Mouse (Mus musculus) thymus, postnatal 10 days (tissue): Measurements from ENCODE around the gene Ssbp4.
A peak's percentile ranks its signal among the peaks of the same experiment; 100 is the strongest.

Experiments
- DNase-seq, 2 experiments: peaks; one replicate each; pipeline ENCODE4 v3.0.0; 2021; ENCODE audit warnings: low spot score in 2 of 2

Gene Ssbp4

GRCm38 (mm10) chr8:70608749-70609367 lies at the start of gene Ssbp4:
Gene Ssbp4, minus strand, starts transcription at chr8:70608872.
- no peak for DNase-seq

- no peak for DNase-seq
These were observed 49.1 kb upstream of the Ssbp4 start for GRCm38 (mm10) chr8:70657739-70658138.

GRCm38 (mm10) chr8:70657214-70657613 lies 48.5 kb upstream of the Ssbp4 start:
- no peak for DNase-seq

- DNase-seq: no peak
These were observed 47.6 kb upstream of the Ssbp4 start for GRCm38 (mm10) chr8:70656193-70656790.

DNA sequence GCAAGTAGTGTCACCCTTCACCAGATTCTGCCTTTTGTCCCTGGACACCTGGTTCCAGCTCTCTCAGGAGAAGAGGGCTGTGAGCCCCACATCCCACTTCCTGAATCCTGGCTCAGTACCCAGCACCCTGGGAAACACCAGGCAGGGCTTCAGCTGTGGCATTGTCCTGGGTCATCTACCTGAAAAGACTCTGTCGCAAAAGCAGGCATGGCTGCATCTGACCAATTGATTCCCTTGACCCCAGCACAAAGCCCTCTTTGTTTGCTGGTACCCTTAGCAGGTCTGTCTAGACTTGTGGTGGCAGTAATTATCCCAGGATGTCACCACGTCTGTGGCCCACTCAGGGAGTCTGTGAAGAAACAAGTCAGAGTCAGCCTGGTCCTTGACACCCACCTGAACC lies 46.8 kb upstream of the Ssbp4 start:
- no peak for DNase-seq

GRCm38 (mm10) chr8:70654121-70654520 lies 45.4 kb upstream of the Ssbp4 start:
- no peak for DNase-seq

DNA sequence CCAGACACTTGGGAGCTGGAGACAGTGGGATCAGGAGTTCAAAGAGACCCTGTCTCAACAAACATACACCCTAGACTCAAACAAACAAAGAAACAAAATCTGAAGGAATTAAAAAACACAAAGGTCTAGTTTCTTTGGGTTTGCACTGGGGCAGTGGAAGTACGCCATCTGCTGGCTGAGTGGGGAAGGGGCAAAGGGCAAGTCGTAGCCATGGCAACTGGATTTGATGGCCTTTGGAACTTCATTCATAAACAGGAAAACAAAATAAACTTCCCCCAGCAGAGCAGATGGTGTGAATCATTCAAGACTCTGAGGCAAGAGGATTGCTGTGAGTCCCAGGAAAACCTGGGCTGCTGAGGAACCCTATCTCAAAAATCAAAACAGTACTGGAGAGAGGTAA lies 44.6 kb upstream of the Ssbp4 start:
- peak in 1 of 2 experiments; percentile 60 for DNase-seq

DNA sequence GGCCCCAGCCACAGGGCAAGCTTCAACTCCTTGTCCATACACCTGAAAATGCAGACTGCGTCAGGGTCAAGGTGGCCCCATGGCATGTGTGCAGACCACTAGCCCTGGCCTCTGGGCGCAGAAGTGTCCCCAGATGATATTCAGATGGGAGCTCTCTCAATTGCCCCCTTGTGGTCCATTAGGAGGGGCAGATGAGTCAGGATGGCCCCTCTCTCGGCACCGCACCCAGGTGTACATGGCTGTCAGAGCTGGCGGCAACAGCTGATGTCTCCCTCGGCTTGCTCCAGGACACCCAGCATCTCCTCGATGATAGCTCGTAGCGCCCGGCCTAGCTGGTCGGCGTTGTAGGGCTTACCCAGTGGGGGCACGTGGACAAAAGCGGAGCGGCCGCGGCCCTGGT lies 41.7 kb upstream of the Ssbp4 start:
- no peak for DNase-seq

DNA sequence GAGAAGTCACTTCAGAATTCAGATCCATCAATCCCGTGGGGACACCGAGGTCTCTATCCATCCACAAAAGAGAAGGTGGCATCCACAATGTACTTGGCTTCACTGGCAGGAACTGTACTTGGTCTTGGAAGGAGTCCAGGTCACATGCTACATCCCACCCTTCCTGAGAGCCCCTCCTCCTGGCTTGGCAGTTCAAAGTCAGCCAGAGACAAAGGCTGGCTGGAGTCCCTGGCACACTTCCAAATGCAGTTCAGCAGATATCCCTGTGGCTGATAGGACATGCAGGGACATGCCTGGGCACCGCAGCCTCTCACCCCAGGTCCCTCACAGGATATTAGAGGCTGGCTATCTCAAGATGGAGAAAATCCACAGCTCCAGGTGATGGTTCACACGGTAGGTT lies 40.7 kb upstream of the Ssbp4 start:
- DNase-seq: no peak

DNA sequence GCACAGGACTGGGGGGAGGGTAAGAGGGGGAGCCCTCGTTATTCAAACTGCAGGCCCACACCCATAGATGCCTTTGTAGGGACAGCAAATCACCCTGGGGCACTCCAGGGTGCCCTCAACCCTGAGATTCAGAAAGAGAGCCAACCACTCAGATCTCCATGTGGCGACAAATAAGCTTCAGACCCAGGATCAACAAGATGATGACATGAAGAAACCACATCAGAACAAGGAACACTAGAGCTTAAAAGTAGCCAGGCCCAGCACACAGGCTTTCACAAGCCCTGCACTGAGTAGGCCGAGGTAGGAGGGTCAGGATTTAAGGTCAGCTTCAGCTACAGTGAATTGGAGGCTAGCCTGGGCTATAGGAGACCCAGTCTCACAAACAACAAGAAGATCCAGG lies 40.2 kb upstream of the Ssbp4 start:
- DNase-seq: no peak

DNA sequence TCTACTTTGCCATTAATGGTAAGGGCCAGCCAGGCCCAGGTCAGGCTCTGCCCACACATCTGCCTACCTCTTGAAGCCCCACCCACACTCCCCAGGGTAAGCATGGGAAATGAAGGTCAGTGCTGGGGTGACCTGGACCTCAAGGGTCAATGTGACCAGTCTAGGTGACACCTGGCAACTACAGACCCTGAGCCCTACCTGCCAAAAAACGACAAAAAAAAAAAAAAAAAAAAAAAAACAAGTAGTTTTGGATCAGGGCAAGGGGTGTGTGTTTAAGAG lies 39.4 kb upstream of the Ssbp4 start:
- DNase-seq: no peak

DNA sequence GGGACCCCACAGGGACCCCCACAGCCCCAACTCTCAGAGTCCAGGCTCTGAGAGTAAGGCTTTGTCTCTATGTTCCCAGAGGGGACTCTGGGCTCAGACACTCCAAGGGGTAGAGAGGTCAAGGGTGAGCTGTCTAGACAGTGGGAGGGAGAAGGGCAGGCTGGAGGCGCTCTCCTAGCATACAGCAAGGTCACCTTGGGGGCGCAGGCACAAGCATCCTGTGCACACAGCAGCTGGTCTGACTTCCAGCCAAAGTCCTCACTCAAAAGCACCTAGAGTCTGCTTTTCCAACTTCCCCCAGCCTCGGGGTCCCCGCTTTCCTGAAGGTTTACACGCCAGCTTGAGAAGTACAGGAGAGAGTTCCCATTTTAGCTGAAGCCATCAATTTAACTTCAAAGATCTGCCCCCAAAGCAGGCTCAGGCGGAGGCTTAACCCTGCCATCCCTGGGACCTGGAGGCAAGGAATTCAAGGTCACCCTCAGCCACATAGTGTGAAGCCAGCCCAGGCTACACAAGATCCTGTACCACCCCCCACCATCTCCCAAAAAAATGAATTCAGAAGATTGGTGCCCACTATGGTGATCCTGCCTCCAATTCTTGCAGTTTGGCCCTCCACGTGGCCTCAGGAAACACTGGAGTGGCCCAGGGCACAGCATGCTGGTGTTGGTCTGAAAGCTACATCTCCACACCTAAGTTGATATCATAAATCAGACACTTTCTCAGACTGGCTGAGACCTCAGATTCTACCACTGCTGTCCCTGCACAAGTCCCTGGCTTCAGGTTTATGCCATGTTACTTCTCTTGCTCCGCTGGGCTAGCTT lies 38.9 kb upstream of the Ssbp4 start:
- no peak for DNase-seq

- no peak for DNase-seq
These were observed 38.1 kb upstream of the Ssbp4 start for GRCm38 (mm10) chr8:70646775-70647174.

DNA sequence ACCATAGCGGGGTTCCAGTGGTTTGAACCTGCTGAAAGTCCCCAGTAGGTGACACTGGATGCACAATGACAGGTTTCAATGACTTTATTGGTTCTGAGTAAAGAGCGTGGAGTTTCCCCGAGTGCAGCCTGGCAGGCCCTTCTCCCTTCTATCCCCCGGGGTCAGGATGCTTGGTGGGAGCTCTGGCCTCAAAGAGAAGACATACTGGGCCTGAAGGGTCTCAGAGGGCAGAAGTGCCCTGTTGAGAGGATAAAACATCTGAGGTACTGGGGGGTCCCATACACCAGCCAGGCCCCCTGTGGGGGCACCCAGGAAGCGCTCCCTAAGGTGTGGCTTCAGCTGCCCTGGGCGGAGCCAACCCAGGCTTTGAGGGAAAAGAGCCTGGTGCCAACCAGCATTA lies 37.7 kb upstream of the Ssbp4 start:
- no peak for DNase-seq

GRCm38 (mm10) chr8:70645501-70646224 lies 37.0 kb upstream of the Ssbp4 start:
- no peak for DNase-seq

GRCm38 (mm10) chr8:70644065-70644464 lies 35.4 kb upstream of the Ssbp4 start:
- DNase-seq: no peak

- no peak for DNase-seq
These were observed 34.3 kb upstream of the Ssbp4 start for GRCm38 (mm10) chr8:70643019-70643418.

GRCm38 (mm10) chr8:70638752-70639151 lies 30.1 kb upstream of the Ssbp4 start:
- DNase-seq: no peak

DNA sequence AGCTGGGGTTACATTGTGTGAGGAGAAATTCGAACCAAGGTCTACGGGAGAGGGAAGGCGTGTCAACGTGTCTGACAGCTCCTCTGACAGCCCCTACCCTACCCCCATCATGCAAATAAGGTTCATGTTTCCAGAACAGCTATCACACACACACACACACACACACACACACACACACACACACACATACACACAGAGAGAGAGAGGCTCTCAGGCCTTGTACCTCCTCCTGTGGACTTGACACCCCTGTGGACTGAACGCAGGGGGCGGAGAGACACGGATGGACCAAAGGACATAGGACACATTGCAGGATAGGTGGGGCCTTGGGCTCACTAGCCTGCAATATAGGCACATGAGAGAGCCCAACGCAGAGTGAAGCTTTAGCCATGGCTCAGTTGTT lies 28.2 kb upstream of the Ssbp4 start:
- DNase-seq: no peak

DNA sequence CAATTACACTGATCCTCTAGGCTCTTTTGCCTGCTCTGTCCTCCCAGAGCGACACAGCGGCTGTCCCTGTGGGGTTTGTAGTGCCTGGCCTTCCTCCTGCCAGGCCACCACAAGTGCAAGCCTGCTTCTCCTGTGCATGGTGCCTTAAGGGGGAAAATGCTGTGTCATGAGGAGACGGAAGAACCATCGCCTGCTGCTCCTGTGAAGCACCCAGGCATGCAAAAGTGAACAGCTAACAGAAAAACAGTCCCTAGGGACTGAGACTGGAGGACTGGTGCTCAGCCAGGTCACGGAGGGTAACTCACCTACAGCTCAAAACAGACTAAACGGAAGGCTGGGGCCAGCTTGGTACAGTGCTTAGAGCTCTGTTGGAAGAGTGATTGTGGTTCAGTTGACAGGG lies 26.9 kb upstream of the Ssbp4 start:
- no peak for DNase-seq

- DNase-seq: no peak
These were observed 25.4 kb upstream of the Ssbp4 start for GRCm38 (mm10) chr8:70634066-70634465.

DNA sequence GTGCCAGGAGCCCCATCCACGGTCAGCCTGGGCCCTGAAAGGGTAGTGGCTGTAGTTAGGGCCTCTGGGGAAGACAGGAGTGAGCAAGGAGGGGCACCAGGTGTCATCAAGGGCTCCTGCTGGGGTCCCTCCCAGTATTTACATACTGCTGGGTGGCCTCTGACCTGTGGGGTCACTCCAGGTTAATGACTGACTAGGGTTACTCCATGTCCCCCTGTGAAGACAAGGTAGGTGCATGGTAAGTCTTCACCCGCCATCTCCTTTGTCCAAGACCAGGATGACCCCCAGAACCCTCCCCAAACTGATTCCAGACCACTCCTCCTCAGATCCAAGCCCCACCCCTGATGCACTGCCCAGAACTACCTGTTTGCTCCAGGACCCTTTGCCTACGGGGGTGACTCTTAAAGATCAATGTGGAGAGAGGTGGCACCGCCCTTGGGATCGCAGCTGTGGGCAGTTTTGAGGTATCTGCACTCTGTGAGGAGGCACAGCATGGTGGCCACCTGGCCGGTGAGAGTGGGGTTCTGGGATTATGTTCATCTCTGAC lies 23.7 kb upstream of the Ssbp4 start, which contains the start of gene Gdf15:
Gene Gdf15, minus strand, starts transcription at position 111 of the 547 bp plus-strand sequence.
- no peak for DNase-seq
